Mouse (Mus musculus) hindbrain, postnatal 0 days (tissue): ENCODE results near the gene Tpd52l2. TPM values are rescaled to one million over a fixed set of nuclear protein-coding genes. Genes with fewer than 3 reads are reported as not detected.
A peak's percentile ranks its signal among the peaks of the same experiment; 100 is the strongest.

Source experiments
- ATAC-seq: fragments of 200-750 bp; cut with Nextera tagmentation; 2 replicates; pipeline ENCODE4 v1.8.0; 2017; ENCODE audit warnings: mild to moderate bottlenecking, moderate TSS enrichment, moderate library complexity
- DNase-seq: peaks from one replicate; pipeline ENCODE4 v3.0.0-alpha.2; 2015; ENCODE audit warnings: low spot score
- H3K27ac ChIP-seq: fragments of 300-500 bp; sonication (generic); 2 replicates; pipeline ENCODE4 v1.5.1; 2014; ENCODE audit warnings: mild to moderate bottlenecking
- H3K27me3 ChIP-seq: fragments of 300-500 bp; sonication (generic); 2 replicates; pipeline ENCODE4 v1.6.1; 2014; ENCODE audit warnings: low read length, mixed read lengths; ENCODE audit not compliant: insufficient read depth
- H3K36me3 ChIP-seq: fragments of 300-500 bp; sonication (generic); 2 replicates; pipeline ENCODE4 v1.6.1; 2014; ENCODE audit warnings: low read length, mixed read lengths; ENCODE audit not compliant: insufficient read depth
- H3K4me1 ChIP-seq: fragments of 300-500 bp; sonication (generic); 2 replicates; pipeline ENCODE4 v1.6.1; 2014; ENCODE audit warnings: antibody characterized with exemption, low read length, mixed read lengths; ENCODE audit not compliant: insufficient read depth
- H3K4me2 ChIP-seq: fragments of 300-500 bp; sonication (generic); 2 replicates; pipeline ENCODE4 v1.6.1; 2014; ENCODE audit warnings: low read depth, mild to moderate bottlenecking, low read length, moderate library complexity, mixed read lengths
- H3K4me3 ChIP-seq: fragments of 300-500 bp; sonication (generic); 2 replicates; pipeline ENCODE4 v1.5.1; 2014; ENCODE audit warnings: low read length
- H3K9ac ChIP-seq: fragments of 300-500 bp; sonication (generic); replicated peaks from 2 replicates; pipeline ENCODE4 v1.6.1; 2014; ENCODE audit warnings: mild to moderate bottlenecking, low read length, moderate library complexity, mixed read lengths
- H3K9me3 ChIP-seq: fragments of 300-500 bp; sonication (generic); 2 replicates; pipeline ENCODE4 v1.6.1; 2016; ENCODE audit warnings: low read length, mixed read lengths
- CTCF ChIP-seq: IDR thresholded peaks from 2 replicates; pipeline ENCODE4 v1.5.1; 2016; ENCODE audit warnings: antibody characterized with exemption, control low read depth, low read depth
- WGBS: fragments of 180-500 bp; shearing (Covaris S2); extraction: QIAGEN DNeasy Blood & Tissue Kit; methylation state at CpG from one replicate; pipeline ENCODE4 v1.1.7; 2014; 5-methylcytosine and 5-hydroxymethylcytosine counted together
- polyA plus RNA-seq: library from polyadenylated mRNA; unstranded; fragments of >200 nt; fragmentation: Nextera tagmentation; extraction: Ambion mirVana; gene quantifications from 2 replicates; pipeline ENCODE4 v1.2.1, GENCODE M21; 2015
- total RNA-seq: library from RNA; depleted of rRNA; stranded (reverse); fragments of >200 nt; gene quantifications from 2 replicates; pipeline ENCODE4 v1.2.3, GENCODE M21; 2014

Gene Tpd52l2
- total and polyA plus RNA-seq, 2 experiments from 2014 or later = 92.5 to 127 TPM

DNA sequence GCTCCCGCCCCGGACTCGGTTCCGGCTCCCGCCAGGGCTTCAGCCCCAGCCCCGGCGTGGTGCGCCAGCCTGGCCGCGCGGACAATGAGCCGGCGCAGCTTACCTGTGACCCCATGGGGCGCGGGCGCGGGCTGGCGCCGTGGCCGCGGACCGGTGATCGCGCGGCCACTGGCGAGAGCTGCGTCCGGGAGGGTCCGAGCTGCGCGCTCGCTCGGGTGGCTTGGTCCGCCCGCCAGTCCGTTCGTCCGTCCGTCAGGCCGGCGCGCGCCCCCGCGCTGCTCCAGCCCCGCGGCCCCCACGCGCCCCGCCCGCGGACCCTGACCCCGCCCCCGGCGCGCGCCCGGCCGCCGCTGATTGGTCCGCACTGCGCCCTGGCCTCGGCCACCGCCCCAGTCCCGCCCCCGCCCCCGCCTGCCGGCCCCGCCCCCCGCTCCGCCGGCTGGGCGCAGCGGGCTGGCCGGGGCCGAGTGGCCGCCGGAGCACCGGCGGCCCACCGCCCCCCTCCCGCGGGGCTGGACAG lies 37.7 kb upstream of the Tpd52l2 start, which contains the start of gene Zbtb46:
Gene Zbtb46, minus strand, starts transcription at position 274 of the 520 bp plus-strand sequence.
- peak within 1 kb of the TSS; percentile 95 for H3K4me3 ChIP-seq
- peak within 1 kb of the TSS; percentile 97 for H3K4me2 ChIP-seq
- DNase-seq = peak; percentile 92
- no peak for TF ChIP-seq CTCF
- H3K9me3 ChIP-seq = no peaks in the 10 kb centered on the region
- H3K27ac ChIP-seq = peak within 1 kb of the TSS; percentile 77
- peak within 1 kb of the TSS; percentile 91 for H3K9ac ChIP-seq
- no peaks in the 10 kb centered on the region for H3K36me3 ChIP-seq
- peak; percentile 84 for ATAC-seq
- under 1% methylated on average over 26 of the region's 83 CpGs for WGBS
- 0 out of 2 replicates have a peak, but pooled peaks cover 14% of the 10 kb centered on the region for H3K4me1 ChIP-seq
- no peaks in the 10 kb centered on the region for H3K27me3 ChIP-seq

DNA sequence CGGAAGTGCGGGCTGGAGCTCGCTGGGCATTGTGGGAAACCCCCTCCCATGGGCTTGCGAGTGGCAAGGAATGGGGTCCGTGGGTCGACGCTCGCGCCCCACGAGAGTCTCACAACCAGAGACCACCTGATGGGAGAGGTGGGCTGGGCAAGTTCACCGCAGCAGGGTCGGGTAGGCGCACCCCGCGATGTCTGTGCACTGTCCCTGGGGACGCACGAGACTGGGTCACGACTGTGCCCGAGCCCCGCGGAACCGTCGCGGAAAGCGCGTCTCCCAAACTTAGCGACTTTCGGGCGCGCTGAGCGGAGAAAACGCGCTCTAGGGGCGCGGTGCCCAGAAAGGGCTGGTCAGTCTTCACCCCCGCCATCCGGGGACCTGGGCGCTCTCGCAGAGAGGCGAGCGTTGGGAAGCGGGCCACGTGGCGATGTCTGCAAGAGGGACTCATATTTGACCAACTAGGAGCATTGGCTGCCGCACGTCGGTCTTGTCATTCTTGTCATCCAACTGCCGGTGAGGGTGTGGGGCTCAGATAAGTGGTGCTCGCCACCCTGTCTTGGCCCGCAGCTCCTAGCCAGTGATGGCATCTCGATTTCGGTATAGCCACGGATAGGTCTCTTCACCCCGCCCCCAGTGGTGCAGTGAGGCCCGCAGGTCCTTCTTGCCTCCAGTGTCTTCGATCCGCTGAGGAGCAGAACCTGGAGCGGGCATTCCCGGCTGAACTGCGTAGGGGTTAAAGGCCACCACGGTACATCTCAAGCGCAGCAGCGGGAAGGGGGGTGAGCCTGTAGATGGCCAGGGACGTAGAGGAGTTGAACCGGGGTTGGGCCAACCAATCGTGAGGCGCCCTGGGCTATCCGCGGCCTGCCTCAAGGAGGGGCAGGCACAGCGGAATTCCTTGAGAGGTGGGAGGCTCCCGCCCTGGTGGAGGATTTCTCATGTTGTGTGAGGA lies 37.0 kb upstream of the Tpd52l2 start:
- H3K4me3 ChIP-seq = peak overlapping the region; percentile 95
- peak; percentile 63 for DNase-seq
- no peaks in the 10 kb centered on the region for H3K36me3 ChIP-seq
- peak; percentile 36 for ATAC-seq
- 0 out of 2 replicates have a peak, but pooled peaks cover 14% of the 10 kb centered on the region for H3K4me1 ChIP-seq
- peak overlapping the region; percentile 77; the same call in 1 of the 2 replicates for H3K27ac ChIP-seq
- peak overlapping the region; percentile 97 for H3K4me2 ChIP-seq
- H3K9me3 ChIP-seq = no peaks in the 10 kb centered on the region
- WGBS = under 1% methylated on average over 68 of the region's 71 CpGs
- H3K27me3 ChIP-seq = no peaks in the 10 kb centered on the region
- TF ChIP-seq CTCF = no peak
- peak overlapping the region; percentile 91 for H3K9ac ChIP-seq

DNA sequence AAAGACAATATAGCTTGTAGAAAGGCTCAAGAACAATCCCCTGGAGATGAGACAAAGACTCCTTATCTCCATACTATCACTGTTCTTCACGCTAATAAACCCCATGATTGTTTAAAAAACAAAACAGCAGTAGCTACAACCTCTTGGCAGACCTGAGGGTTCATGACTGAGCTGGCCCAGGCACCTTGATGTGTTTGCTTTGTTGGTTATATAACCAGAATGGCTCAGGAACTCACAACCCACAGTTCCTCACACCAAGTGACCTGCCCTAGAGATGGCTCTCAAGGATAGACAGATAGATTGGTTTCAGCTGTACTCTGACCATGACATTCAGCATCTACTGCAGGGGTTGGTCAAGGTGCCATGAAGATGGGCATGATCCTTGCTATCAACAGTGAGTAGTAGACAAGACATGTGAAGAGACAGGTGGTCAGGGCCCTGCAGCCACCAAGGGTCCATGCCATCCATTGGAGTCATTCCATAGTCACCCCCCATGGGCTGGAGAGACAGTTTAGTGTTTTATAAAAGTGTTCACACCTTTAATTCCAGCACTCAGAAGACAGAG lies 35.3 kb upstream of the Tpd52l2 start:
- H3K4me2 ChIP-seq = no peak overlapping the region
- H3K27me3 ChIP-seq = no peaks in the 10 kb centered on the region
- H3K9me3 ChIP-seq = no peaks in the 10 kb centered on the region
- H3K27ac ChIP-seq = no peak overlapping the region
- H3K9ac ChIP-seq = no peak overlapping the region
- TF ChIP-seq CTCF = no peak
- no peaks in the 10 kb centered on the region for H3K36me3 ChIP-seq
- DNase-seq (no peak), ATAC-seq (no peak)
- 88% methylated on average over 1 of the region's 1 CpGs for WGBS
- H3K4me1 ChIP-seq = 0 out of 2 replicates have a peak, but pooled peaks cover 14% of the 10 kb centered on the region
- H3K4me3 ChIP-seq = no peak overlapping the region

DNA sequence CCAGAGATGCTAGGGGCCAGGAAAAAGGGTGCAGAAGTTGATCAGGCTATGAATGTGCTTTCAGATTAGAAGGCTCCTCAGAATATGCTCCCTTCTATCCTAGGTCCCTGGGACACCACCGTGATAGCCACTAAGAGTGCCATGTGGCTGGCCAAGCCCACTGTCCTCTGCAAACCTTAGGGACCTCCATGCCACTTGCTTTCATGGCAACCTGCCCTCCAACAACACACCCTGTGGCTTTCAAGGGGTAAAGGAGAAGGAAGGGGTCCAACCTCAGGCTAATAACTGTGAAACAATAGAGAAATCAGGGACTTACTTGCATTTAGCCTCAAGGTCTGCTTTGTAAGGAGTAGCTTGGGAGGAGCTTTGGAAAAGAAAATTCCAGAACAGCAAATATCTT lies 34.3 kb upstream of the Tpd52l2 start:
- H3K4me2 ChIP-seq = peak overlapping the region; percentile 23; the same call in 1 of the 2 replicates
- ATAC-seq (no peak), DNase-seq (no peak)
- H3K36me3 ChIP-seq = no peaks in the 10 kb centered on the region
- WGBS = 57% methylated on average over 1 of the region's 1 CpGs
- no peak overlapping the region for H3K4me3 ChIP-seq
- H3K27me3 ChIP-seq = no peaks in the 10 kb centered on the region
- no peak for TF ChIP-seq CTCF
- no peaks in the 10 kb centered on the region for H3K9me3 ChIP-seq
- H3K4me1 ChIP-seq = 0 out of 2 replicates have a peak, but pooled peaks cover 11% of the 10 kb centered on the region
- H3K9ac ChIP-seq = no peak overlapping the region
- H3K27ac ChIP-seq = peak overlapping the region; percentile 69; the same call in 1 of the 2 replicates

DNA sequence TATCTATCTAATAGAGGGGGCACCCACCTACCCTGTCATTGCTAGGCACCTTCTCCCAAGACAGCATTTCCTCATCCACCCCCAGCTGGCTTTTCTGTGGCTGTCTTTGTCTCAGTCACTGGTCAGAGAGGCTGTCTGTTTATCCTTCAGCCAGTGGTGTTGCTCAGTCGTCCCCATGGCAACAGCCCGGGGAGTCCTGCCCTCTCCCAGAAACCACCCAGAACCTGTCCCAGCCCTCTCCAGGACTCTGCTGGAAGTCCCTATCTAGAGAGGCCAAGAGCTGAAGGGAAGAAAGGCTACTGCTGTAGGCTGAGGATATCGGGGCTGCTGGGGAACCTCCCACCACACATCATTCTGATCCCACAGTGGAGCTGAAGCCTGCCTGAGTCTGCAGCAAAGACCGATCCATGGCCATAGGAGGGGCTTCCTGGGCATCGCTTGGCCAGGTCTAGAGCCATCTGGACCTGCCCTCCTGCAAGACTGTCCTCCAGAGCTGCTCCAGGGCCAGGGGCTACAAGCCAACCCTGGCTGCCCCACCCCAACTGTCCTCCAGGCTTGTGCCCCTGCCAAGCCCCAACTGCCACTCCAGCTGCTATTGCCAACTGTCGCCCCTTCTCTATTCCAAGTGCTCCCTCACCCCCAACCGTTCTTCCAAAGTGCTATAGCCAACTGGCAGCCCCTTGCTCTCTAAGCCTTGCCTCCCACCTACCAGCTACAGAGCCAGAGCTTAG lies 33.8 kb upstream of the Tpd52l2 start:
- ATAC-seq (peak; percentile 83), DNase-seq (peak; percentile 80)
- Histone ChIP-seq H3K27ac (peak overlapping the region; percentile 69), H3K4me3 (no peak overlapping the region), H3K27me3 (no peaks in the 10 kb centered on the region), H3K4me2 (peak overlapping the region; percentile 23), H3K9me3 (no peaks in the 10 kb centered on the region), H3K36me3 (no peaks in the 10 kb centered on the region), H3K9ac (no peak overlapping the region), H3K4me1 (0 out of 2 replicates have a peak, but pooled peaks cover 11% of the 10 kb centered on the region)
- 26% methylated on average over 7 of the region's 7 CpGs for WGBS
- no peak for TF ChIP-seq CTCF

DNA sequence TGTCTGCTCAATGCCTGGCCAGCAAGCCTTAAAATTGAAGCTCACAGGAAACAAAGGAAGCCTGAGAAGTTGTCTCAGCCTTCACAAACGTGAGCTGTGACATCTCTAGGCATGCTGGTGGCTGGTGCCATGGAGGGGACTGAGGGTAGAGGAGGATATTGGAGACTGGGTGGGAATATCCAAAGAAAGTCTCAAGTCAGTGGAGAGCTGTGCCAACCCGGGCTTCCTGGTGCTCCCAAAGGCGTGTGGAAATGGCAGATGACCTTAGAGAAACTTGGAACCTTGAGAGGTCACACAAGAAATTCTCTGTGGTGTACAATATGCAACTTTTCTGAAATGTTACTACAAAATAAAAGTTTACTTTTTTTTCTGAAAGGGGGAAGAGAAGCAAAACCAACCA lies 31.5 kb upstream of the Tpd52l2 start:
- Histone ChIP-seq H3K4me2 (no peak overlapping the region), H3K4me3 (no peak overlapping the region), H3K27ac (no peak overlapping the region), H3K9ac (no peak overlapping the region), H3K36me3 (no peaks in the 10 kb centered on the region), H3K27me3 (no peaks in the 10 kb centered on the region), H3K4me1 (0 out of 2 replicates have a peak, but pooled peaks cover 5% of the 10 kb centered on the region), H3K9me3 (no peaks in the 10 kb centered on the region)
- no peak for TF ChIP-seq CTCF
- 54% methylated on average over 3 of the region's 3 CpGs for WGBS
- ATAC-seq (no peak), DNase-seq (no peak)
